ENCODE assay signal across 1 mouse cellular context in genomic region chr11:3503755-3504693, GRCm38 (mm10).
TF ChIP-seq lines count a peak whose summit lies in the region.

No protein-coding gene starts in this region.

TF ChIP-seq in MEL, 35 proteins besides CTCF, POLR2A, EP300 and RAD21:
- TF ChIP-seq USF2 (IDR thresholded peaks at IDR 0.05; ENCODE audit: borderline replicate concordance in 1 of 2, insufficient read depth in 1 of 2, low read depth in 1 of 2, low read length in 2 of 2) (no peak), GATA1 (IDR thresholded peaks at IDR 0.05; ENCODE audit: low read depth, low read length) (no peak), CHD2 (IDR thresholded peaks at IDR 0.05; ENCODE audit: low read length) (no peak), JUND (IDR thresholded peaks at IDR 0.05; ENCODE audit: low read depth, low read length) (no peak), UBTF (IDR thresholded peaks at IDR 0.05; ENCODE audit: borderline replicate concordance, insufficient read depth, low read depth, low read length) (no peak), MEF2A (IDR thresholded peaks at IDR 0.05; ENCODE audit: extremely low read depth, insufficient replicate concordance, low read depth, low read length, poor library complexity, severe bottlenecking) (no peak), KAT2A (conservative IDR thresholded peaks at IDR 0.05; ENCODE audit: low read depth, low read length) (no peak), ZNF384 (IDR thresholded peaks at IDR 0.05; ENCODE audit: low read depth, low read length) (no peak), CHD1 (IDR thresholded peaks at IDR 0.05; ENCODE audit: low read depth, low read length) (no peak)
TF ChIP-seq in MEL: peak in this region for 0.
